Mouse (Mus musculus) stomach, embryonic 15.5 days (tissue): ENCODE data around the gene Ciita. TPM values are rescaled to one million over a fixed set of nuclear protein-coding genes. Genes with fewer than 3 reads are reported as not detected.

ENCODE experiments used
- ATAC-seq: fragments of 200-750 bp; cut with Nextera tagmentation; 2 replicates; pipeline ENCODE4 v1.8.0; 2017; ENCODE audit warnings: low read depth, moderate number of reproducible peaks, moderate TSS enrichment; ENCODE audit not compliant: insufficient read depth, low FRiP score
- H3K27ac ChIP-seq: fragments of 300-500 bp; sonication (generic); 2 replicates; pipeline ENCODE4 v1.5.1; 2015; ENCODE audit warnings: mild to moderate bottlenecking, inconsistent platforms
- H3K27me3 ChIP-seq: fragments of 300-500 bp; sonication (generic); replicated peaks from 2 replicates; pipeline ENCODE4 v1.6.1; 2015; ENCODE audit warnings: inconsistent platforms
- H3K36me3 ChIP-seq: fragments of 300-500 bp; sonication (generic); 2 replicates; pipeline ENCODE4 v1.6.1; 2015; ENCODE audit warnings: inconsistent platforms
- H3K4me1 ChIP-seq: fragments of 300-500 bp; sonication (generic); 2 replicates; pipeline ENCODE4 v1.6.1; 2015; ENCODE audit warnings: inconsistent platforms
- H3K4me2 ChIP-seq: fragments of 300-500 bp; sonication (generic); 2 replicates; pipeline ENCODE4 v1.6.1; 2015; ENCODE audit warnings: mild to moderate bottlenecking, inconsistent platforms
- H3K4me3 ChIP-seq: fragments of 300-500 bp; sonication (generic); replicated peaks from 2 replicates; pipeline ENCODE4 v1.5.1; 2015; ENCODE audit warnings: inconsistent platforms
- H3K9ac ChIP-seq: fragments of 300-500 bp; sonication (generic); 2 replicates; pipeline ENCODE4 v1.6.1; 2015; ENCODE audit warnings: inconsistent platforms
- H3K9me3 ChIP-seq: fragments of 300-500 bp; sonication (generic); 2 replicates; pipeline ENCODE4 v1.6.1; 2016; ENCODE audit warnings: inconsistent platforms
- WGBS: fragments of 180-500 bp; shearing (Covaris S2); methylation state at CpG from one replicate; pipeline ENCODE4 v1.1.7; 2015; 5-methylcytosine and 5-hydroxymethylcytosine counted together
- polyA plus RNA-seq: library from polyadenylated mRNA; unstranded; fragments of >200 nt; fragmentation: Nextera tagmentation; extraction: Ambion mirVana; gene quantifications from 2 replicates; pipeline ENCODE4 v1.2.1, GENCODE M21; 2015

Ciita gene
- polyA plus RNA-seq, 1 experiment from 2014 or later: 0.40 TPM

- ATAC-seq: peak; percentile 96
- Histone ChIP-seq H3K36me3 (no peaks in the 10 kb centered on the region), H3K4me1 (peaks cover 34% of the 10 kb centered on the region), H3K9me3 (no peaks in the 10 kb centered on the region), H3K4me3 (peak within 1 kb of the TSS; percentile 78), H3K9ac (peak within 1 kb of the TSS; percentile 95), H3K27ac (peak within 1 kb of the TSS; percentile 91), H3K4me2 (peak within 1 kb of the TSS; percentile 80), H3K27me3 (no peaks in the 10 kb centered on the region)
- under 1% methylated on average over 60 of the region's 61 CpGs for WGBS
Measured at GRCm38 (mm10) chr16:10542698-10543365, 63.0 kb downstream of the Ciita start, which contains the start of gene Dexi. Gene Dexi, minus strand, starts transcription at chr16:10543054.

- H3K4me2 ChIP-seq: peak within 1 kb of the TSS; percentile 89
- no peaks in the 10 kb centered on the region for H3K27me3 ChIP-seq
- ATAC-seq: peak; percentile 88
- H3K9me3 ChIP-seq: no peaks in the 10 kb centered on the region
- peak within 1 kb of the TSS; percentile 64; the same call in 1 of the 2 replicates for H3K27ac ChIP-seq
- H3K9ac ChIP-seq: peak within 1 kb of the TSS; percentile 72
- H3K36me3 ChIP-seq: no peaks in the 10 kb centered on the region
- under 1% methylated on average over 58 of the region's 58 CpGs for WGBS
- peaks cover 27% of the 10 kb centered on the region for H3K4me1 ChIP-seq
- peak within 1 kb of the TSS; percentile 89 for H3K4me3 ChIP-seq
Measured at GRCm38 (mm10) chr16:10544995-10545622, 65.2 kb downstream of the Ciita start, which contains the start of gene Clec16a. Gene Clec16a, plus strand, starts transcription at chr16:10545339.

GRCm38 (mm10) chr16:10546865-10547264 is 67.0 kb downstream of the Ciita start:
- Histone ChIP-seq H3K27me3 (no peaks in the 10 kb centered on the region), H3K9me3 (no peaks in the 10 kb centered on the region), H3K36me3 (no peaks in the 10 kb centered on the region), H3K4me2 (no peak overlapping the region), H3K4me3 (0 out of 2 replicates have a peak overlapping the region, but pooled peaks have one; percentile 89), H3K9ac (no peak overlapping the region), H3K27ac (no peak overlapping the region), H3K4me1 (peaks cover 14% of the 10 kb centered on the region)
- 49% methylated on average over 3 of the region's 3 CpGs for WGBS
- ATAC-seq: no peak

GRCm38 (mm10) chr16:10548938-10549337 is 69.1 kb downstream of the Ciita start:
- H3K27me3 ChIP-seq: no peaks in the 10 kb centered on the region
- H3K4me2 ChIP-seq: no peak overlapping the region
- no peak for ATAC-seq
- H3K27ac ChIP-seq: no peak overlapping the region
- peaks cover 14% of the 10 kb centered on the region for H3K4me1 ChIP-seq
- no peak overlapping the region for H3K9ac ChIP-seq
- WGBS: 64% methylated on average over 3 of the region's 3 CpGs
- H3K4me3 ChIP-seq: no peak overlapping the region
- H3K9me3 ChIP-seq: no peaks in the 10 kb centered on the region
- H3K36me3 ChIP-seq: no peaks in the 10 kb centered on the region

- no peak overlapping the region for H3K4me2 ChIP-seq
- H3K36me3 ChIP-seq: no peaks in the 10 kb centered on the region
- no peak for ATAC-seq
- H3K27me3 ChIP-seq: no peaks in the 10 kb centered on the region
- H3K9me3 ChIP-seq: no peaks in the 10 kb centered on the region
- peaks cover 14% of the 10 kb centered on the region for H3K4me1 ChIP-seq
- H3K27ac ChIP-seq: no peak overlapping the region
- H3K4me3 ChIP-seq: no peak overlapping the region
- WGBS: 77% methylated on average over 2 of the region's 2 CpGs
- no peak overlapping the region for H3K9ac ChIP-seq
Measured at GRCm38 (mm10) chr16:10549600-10549999, 69.7 kb downstream of the Ciita start.

- Histone ChIP-seq H3K9me3 (no peaks in the 10 kb centered on the region), H3K4me1 (peaks cover 4% of the 10 kb centered on the region; the same call in 1 of the 2 replicates), H3K9ac (no peak overlapping the region), H3K36me3 (no peaks in the 10 kb centered on the region), H3K27me3 (no peaks in the 10 kb centered on the region), H3K4me3 (no peak overlapping the region), H3K4me2 (no peak overlapping the region), H3K27ac (no peak overlapping the region)
- 72% methylated on average over 4 of the region's 4 CpGs for WGBS
- ATAC-seq: no peak
Measured at GRCm38 (mm10) chr16:10551592-10551991, 71.7 kb downstream of the Ciita start.

GRCm38 (mm10) chr16:10553858-10554257 is 74.0 kb downstream of the Ciita start:
- no peak overlapping the region for H3K27ac ChIP-seq
- no peak for ATAC-seq
- no peaks in the 10 kb centered on the region for H3K4me1 ChIP-seq
- H3K27me3 ChIP-seq: no peaks in the 10 kb centered on the region
- H3K9me3 ChIP-seq: no peaks in the 10 kb centered on the region
- 73% methylated on average over 2 of the region's 2 CpGs for whole genome bisulfite sequencing
- no peak overlapping the region for H3K9ac ChIP-seq
- H3K36me3 ChIP-seq: no peaks in the 10 kb centered on the region
- H3K4me2 ChIP-seq: no peak overlapping the region
- H3K4me3 ChIP-seq: no peak overlapping the region

GRCm38 (mm10) chr16:10559991-10560390 is 80.1 kb downstream of the Ciita start:
- H3K27me3 ChIP-seq: no peaks in the 10 kb centered on the region
- no peak overlapping the region for H3K27ac ChIP-seq
- no peaks in the 10 kb centered on the region for H3K4me1 ChIP-seq
- no peak for ATAC-seq
- no peak overlapping the region for H3K4me2 ChIP-seq
- H3K9me3 ChIP-seq: no peaks in the 10 kb centered on the region
- no peak overlapping the region for H3K9ac ChIP-seq
- 0 out of 2 replicates have a peak, but pooled peaks cover 2% of the 10 kb centered on the region for H3K36me3 ChIP-seq
- WGBS: 82% methylated on average over 8 of the region's 8 CpGs
- H3K4me3 ChIP-seq: no peak overlapping the region

- Histone ChIP-seq H3K36me3 (peaks cover 6% of the 10 kb centered on the region; the same call in 1 of the 2 replicates), H3K9ac (no peak overlapping the region), H3K4me2 (no peak overlapping the region), H3K27me3 (no peaks in the 10 kb centered on the region), H3K27ac (no peak overlapping the region), H3K4me3 (no peak overlapping the region), H3K4me1 (no peaks in the 10 kb centered on the region), H3K9me3 (no peaks in the 10 kb centered on the region)
- 30% methylated on average over 4 of the region's 4 CpGs for WGBS
- peak; percentile 71; the same call in 1 of the 2 replicates for ATAC-seq
Measured at GRCm38 (mm10) chr16:10565278-10565885, 85.5 kb downstream of the Ciita start.

GRCm38 (mm10) chr16:10567153-10567552 is 87.3 kb downstream of the Ciita start:
- Histone ChIP-seq H3K9ac (no peak overlapping the region), H3K4me1 (no peaks in the 10 kb centered on the region), H3K27ac (no peak overlapping the region), H3K4me3 (no peak overlapping the region), H3K9me3 (no peaks in the 10 kb centered on the region), H3K27me3 (no peaks in the 10 kb centered on the region), H3K36me3 (peaks cover 6% of the 10 kb centered on the region; the same call in 1 of the 2 replicates), H3K4me2 (no peak overlapping the region)
- WGBS: 93% methylated on average over 4 of the region's 4 CpGs
- ATAC-seq: no peak

GRCm38 (mm10) chr16:10569809-10570395 is 90.0 kb downstream of the Ciita start:
- Histone ChIP-seq H3K9me3 (no peaks in the 10 kb centered on the region), H3K9ac (no peak overlapping the region), H3K4me3 (no peak overlapping the region), H3K27ac (no peak overlapping the region), H3K36me3 (peaks cover 11% of the 10 kb centered on the region), H3K4me2 (no peak overlapping the region), H3K4me1 (no peaks in the 10 kb centered on the region), H3K27me3 (no peaks in the 10 kb centered on the region)
- 81% methylated on average over 5 of the region's 5 CpGs for WGBS
- no peak for ATAC-seq
